Mouse (Mus musculus) left cerebral cortex, adult 9 months (tissue): ENCODE data around the gene Camk1g.

Source experiments
- DNase-seq, 2 experiments: peaks; one replicate each; pipeline ENCODE4 v3.0.0; 2022; ENCODE audit warnings: low spot score in 2 of 2

Camk1g gene

GRCm38 (mm10) chr1:193370096-193370495, at the start of gene Camk1g:
Gene Camk1g (minus strand): TSS chr1:193370298.
- peak in 1 of 2 experiments; percentile 64 for DNase-seq

GRCm38 (mm10) chr1:193419168-193419567, 49.1 kb upstream of the Camk1g start:
- no peak for DNase-seq

DNA sequence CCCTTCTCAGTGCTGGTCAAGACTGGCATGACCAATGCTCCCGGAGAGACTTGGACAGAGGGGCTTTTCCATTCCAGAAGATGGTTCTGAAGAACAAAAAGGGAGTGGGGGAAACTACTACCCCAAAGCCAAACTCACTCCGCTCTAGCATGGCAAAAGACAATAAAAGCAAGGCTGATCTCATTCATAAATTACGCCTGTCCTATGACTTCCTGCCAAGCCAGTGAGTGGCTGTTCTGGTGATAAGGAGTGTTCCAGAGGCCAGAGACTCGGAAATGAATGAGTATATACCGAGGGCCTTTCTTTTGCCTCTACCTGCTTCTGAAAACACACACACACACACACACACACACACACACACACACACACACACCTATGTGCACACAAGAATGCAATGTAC, 48.6 kb upstream of the Camk1g start:
- DNase-seq: no peak

DNA sequence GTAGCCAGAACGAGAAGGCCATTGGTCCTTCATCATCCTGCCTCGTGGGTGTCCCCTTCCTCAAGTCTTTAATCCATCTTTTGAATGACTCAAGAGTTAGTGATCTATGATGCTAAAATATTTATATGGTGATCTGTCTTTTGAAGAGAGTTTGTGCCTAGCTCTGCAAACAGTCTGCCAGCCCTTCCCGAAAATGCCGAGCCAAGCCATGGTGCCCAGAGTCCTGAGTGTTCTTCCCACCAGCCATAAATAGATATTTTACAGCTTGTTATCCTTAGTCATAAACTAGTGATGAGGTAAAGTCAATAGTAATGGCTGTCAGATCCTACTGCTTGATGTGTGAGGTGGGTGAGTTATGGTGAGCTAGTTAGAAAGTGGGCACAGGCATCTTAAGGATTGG, 44.0 kb upstream of the Camk1g start:
- DNase-seq: no peak

DNA sequence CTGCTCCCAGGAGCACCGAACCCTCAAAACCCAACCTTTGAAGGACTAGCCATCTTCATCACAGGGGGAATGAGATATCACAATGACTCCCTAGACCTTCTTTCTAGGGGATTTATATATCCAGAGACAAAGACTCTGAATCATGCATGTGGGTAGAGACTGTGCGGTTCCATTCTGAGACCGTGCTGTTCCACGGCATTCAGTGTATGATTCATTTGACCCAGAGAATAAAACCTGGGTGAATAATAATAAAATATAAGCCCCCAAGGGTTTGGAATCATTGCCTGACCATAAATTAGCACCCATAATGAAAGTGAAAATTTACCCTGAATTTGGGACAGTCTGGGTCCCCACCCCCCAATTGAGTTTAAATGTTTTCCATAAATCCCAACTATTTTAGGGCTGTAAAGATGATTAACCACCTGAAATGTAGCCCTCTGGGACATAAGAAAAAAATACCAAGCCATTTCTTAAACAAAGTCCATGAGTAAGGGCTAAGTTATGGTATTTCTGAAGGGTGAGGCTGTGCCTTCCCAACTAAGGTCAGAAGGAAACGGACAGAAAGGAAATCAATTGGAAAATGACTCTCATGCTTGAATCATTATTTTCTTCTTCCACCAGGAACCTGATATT, 43.4 kb upstream of the Camk1g start:
- no peak for DNase-seq

GRCm38 (mm10) chr1:193407487-193407886, 37.4 kb upstream of the Camk1g start:
- no peak for DNase-seq

DNA sequence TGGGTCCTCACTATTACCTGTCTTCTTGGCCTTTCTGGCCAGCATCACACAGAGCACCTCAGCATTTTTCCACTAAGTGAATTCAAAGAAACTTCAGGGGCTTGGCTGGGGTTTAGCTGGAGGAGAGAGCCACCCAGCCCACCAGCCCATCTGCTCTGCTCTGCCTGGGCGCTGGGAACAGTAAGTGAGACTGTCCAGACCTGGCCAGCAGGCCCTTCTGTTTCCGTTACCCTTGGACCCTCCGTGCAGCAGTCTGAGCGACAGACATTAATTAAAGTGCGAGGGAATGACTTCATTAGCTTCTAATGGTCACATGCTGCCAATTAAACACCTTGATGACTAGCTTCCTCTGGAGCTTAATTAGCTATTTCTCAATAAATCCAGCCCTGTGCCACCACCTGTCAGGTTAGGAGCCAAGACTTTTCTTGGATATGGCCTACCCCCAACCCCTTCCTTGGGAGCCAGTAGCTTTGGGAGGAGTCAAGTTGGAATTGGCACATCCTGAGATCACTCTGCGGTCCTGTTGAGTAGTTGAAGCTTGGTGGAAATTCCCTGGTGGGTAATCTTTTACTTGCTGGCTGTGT, 36.1 kb upstream of the Camk1g start:
- DNase-seq: no peak

DNA sequence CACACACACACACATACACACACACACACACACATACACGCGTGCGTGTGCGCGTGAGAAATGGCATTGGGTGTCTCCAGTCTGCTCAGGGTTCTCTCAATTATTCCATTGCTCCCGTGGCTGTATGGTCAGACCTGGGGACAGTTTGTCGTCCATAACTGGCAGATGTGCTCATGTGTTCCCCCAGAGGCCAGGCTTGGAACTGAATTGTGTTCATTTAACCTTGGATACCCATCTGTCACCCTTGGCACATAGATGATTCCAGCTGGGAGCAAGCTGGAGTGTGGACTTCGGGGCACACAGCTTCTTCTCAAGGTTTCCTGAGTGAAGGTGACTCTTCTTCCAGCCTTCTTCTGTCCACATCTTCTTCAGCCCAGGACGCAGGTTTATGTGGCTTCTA, 31.6 kb upstream of the Camk1g start:
- no peak for DNase-seq

GRCm38 (mm10) chr1:193400348-193400747, 30.2 kb upstream of the Camk1g start:
- no peak for DNase-seq

DNA sequence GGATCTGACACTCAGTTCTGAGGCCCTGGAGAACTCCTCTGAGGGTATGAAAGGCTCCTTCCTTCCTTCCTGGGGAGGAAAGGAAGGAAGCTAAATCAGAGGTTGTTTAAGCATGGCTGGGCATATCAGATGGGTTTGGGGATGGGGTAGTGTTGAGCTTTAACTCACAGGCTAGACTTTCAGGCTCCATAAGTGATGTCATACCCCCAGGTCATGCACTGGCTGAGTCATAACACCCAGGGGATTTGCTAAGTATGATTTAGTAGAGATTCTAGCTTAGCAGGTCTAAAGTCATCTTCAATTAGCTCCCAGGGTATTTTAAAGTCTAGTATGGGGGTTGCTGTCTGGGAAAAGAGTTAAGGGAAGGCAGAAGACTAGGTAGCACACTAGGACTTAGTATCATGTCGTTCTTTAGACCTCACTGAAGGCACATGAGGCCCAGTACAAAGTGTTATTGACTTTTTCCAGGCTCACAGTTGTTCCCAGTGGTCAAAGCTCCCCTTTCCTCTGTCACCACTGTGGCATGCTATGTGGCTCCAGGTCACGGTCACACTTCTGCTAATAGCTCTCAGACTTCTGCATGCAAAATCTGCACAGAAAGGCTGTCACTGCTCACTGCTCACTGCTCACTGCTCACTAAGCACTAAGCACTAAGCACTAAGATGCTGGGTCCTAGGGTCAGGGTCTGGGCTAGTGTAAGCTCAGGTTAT, 28.8 kb upstream of the Camk1g start:
- no peak for DNase-seq

DNA sequence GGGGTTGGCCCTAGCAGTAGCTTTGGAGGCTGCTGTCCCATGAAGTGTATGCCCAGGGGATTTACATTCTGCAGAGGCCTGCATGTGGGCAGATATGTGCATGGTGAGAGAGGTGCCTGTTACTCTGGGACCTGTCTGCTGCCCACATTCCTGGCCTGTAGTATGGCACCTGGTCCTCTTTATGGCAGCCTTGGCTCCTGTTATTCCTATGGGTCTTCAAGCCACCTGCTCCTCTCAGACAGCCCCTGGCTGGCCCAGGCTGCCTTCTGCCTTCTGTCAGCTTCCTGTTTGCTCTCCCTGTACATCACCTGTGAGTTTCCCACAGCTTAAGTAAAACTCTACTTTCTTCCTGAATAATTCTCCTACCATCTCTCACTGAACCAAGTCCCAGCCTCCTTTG, 27.0 kb upstream of the Camk1g start:
- DNase-seq: no peak

- no peak for DNase-seq
Measured at GRCm38 (mm10) chr1:193392266-193392665, 22.2 kb upstream of the Camk1g start.

DNA sequence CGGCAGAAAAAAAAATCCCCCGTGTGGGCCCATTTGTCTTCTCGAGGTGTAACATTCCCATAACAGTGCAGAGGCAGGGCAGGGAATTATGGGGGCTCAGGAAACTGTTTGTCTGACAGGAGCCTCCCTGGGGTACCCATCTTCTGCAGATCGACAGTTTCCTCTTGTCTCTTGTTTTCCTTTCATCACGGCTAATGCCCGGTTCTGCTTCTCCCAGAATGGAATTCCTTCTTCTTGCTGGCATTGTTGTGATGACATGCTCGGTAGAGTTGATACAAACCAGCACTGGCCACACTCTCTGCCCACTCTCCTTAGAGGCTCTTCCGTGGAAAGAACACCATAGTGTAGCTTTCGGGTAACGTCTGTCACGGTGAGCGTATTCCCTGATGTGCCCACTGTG, 19.9 kb upstream of the Camk1g start:
- no peak for DNase-seq

DNA sequence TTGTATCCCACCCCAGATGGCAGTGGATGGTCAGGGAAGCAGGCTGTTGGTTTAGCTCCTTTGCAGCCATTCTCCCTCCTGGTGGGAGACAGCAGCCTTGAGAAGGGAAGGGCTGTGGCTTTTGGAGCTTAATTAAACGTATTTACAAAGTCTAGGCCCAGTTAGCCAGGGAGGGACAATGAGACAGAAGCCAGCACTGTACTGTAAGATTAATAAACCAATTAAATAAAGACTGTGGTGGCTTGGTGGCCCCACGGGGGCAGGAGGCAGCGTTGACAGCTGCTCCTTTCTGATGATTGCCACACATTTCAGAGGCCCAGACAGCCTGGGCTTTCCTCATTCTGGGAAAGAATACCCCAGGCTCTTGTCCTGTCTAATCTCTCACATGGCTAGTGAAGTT, 19.4 kb upstream of the Camk1g start:
- DNase-seq: no peak

DNA sequence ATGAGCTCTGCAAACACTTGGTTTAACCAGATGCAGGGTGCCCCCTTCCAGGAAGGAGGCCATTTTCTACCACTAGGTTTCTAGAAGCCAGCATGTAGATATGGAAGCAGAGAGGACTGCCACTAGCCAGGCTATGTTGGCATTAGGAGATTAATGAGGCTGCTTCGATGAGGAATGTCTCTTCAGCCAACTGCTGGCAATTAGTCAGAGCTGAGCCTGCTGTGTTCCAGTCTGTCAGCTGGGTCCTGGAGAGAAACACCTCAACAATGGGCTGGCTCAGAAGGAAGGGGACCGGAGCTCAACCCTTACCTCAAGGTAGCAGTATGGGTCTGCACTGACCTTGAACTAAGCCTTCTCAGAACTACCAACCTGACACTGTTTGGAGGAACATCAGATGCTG, 17.1 kb upstream of the Camk1g start:
- no peak for DNase-seq

GRCm38 (mm10) chr1:193386136-193386535, 16.0 kb upstream of the Camk1g start:
- DNase-seq: peak in 1 of 2 experiments; percentile 84

GRCm38 (mm10) chr1:193382841-193383462, 12.9 kb upstream of the Camk1g start:
- DNase-seq: peak in 1 of 2 experiments; percentile 56

DNA sequence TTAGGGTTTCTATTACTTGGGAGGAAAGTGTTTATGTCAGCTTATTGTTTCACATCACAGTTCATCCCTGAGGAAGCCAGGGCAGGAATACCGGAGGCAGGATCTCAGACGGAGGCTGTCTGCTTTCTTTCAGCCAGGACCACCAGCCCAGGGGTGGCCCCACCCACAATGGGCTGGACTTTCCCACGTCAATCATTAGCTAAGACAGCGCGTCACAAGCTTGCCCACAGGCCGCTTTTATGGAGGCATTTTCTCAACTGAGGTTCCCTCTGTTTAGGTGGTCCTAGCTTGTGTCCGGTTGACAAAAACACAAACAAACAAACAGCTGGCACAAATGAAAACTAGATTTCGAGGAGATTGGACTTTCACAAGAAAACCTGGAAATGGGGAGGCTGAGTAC, 12.3 kb upstream of the Camk1g start:
- DNase-seq: no peak

GRCm38 (mm10) chr1:193381597-193382404, 11.7 kb upstream of the Camk1g start:
- DNase-seq: peak in 1 of 2 experiments; percentile 39

DNA sequence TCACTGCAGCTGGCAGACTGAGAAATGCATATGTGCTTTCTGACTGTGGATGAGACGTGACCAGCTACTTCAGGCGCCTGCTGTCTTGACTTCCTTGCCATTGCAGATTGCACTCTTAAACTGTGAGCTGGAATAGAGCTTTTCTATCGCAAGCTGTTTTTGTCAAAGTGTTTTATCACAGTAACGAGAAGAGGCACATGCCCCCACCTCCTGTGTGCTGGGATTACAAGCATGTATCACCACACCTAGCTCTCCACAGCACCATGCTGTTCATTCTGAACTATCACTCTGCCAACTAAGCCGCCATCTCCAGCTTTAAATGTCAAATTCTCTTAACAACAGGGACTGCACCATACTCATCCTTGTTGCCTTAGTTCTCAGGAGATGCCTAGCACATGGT, 10.8 kb upstream of the Camk1g start:
- DNase-seq: no peak

DNA sequence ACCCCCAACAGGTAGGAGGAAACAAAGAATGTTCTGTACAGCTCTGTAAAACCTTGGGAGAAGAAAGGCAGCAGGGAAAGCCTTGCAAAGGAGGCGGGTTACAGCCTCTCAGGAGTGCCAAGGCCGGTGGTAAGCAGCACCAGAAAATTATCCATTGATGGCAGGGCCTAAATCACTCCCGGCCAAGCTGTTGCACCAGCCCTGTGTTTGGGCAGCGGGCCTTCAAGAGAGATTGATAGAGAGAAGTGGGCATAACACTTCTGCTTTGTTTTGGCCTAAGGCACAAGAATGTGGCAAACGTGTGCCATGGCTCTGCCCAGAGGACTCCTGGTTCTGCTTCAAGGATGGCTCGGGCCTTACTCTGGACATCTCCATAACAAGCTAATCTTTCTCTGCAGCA, 9.5 kb upstream of the Camk1g start:
- DNase-seq: no peak
